Mouse (Mus musculus) lung, postnatal 0 days (tissue): ENCODE measurements around the gene Ube2r2. TPM values are rescaled to one million over a fixed set of nuclear protein-coding genes. Genes with fewer than 3 reads are reported as not detected.

Source experiments
- ATAC-seq: fragments of 200-750 bp; cut with Nextera tagmentation; 2 replicates; pipeline ENCODE4 v1.8.0; 2017; ENCODE audit warnings: moderate library complexity
- DNase-seq: peaks from one replicate; pipeline ENCODE4 v3.0.0-alpha.2; 2016; ENCODE audit warnings: low spot score
- H3K27ac ChIP-seq: fragments of 300-500 bp; sonication (generic); 2 replicates; pipeline ENCODE4 v1.5.1; 2014; ENCODE audit warnings: antibody characterized with exemption, mild to moderate bottlenecking, low read length, mixed read lengths
- H3K27me3 ChIP-seq: fragments of 300-500 bp; sonication (generic); replicated peaks from 2 replicates; pipeline ENCODE4 v1.6.1; 2014; ENCODE audit warnings: low read length, mixed read lengths; ENCODE audit not compliant: insufficient read depth
- H3K36me3 ChIP-seq: fragments of 300-500 bp; sonication (generic); 2 replicates; pipeline ENCODE4 v1.6.1; 2014; ENCODE audit warnings: low read length, mixed read lengths; ENCODE audit not compliant: insufficient read depth
- H3K4me1 ChIP-seq: fragments of 300-500 bp; sonication (generic); 2 replicates; pipeline ENCODE4 v1.6.1; 2014; ENCODE audit warnings: antibody characterized with exemption, low read depth, low read length, mixed read lengths; ENCODE audit not compliant: insufficient read depth
- H3K4me2 ChIP-seq: fragments of 300-500 bp; sonication (generic); replicated peaks from 2 replicates; pipeline ENCODE4 v1.6.1; 2014; ENCODE audit warnings: low read depth, mild to moderate bottlenecking, low read length, moderate library complexity, mixed read lengths
- H3K4me3 ChIP-seq: fragments of 300-500 bp; sonication (generic); 2 replicates; pipeline ENCODE4 v1.5.1; 2014; ENCODE audit warnings: low read depth, low read length
- H3K9ac ChIP-seq: fragments of 300-500 bp; sonication (generic); replicated peaks from 2 replicates; pipeline ENCODE4 v1.6.1; 2014; ENCODE audit warnings: low read depth, mild to moderate bottlenecking
- H3K9me3 ChIP-seq: fragments of 300-500 bp; sonication (generic); 2 replicates; pipeline ENCODE4 v1.6.1; 2016; ENCODE audit warnings: low read length, mixed read lengths
- CTCF ChIP-seq: IDR thresholded peaks from 2 replicates; pipeline ENCODE4 v1.5.1; 2016; ENCODE audit warnings: antibody characterized with exemption, mild to moderate bottlenecking
- EP300 ChIP-seq: IDR thresholded peaks from 2 replicates; pipeline ENCODE4 v1.6.1; 2016; ENCODE audit warnings: antibody characterized with exemption, mild to moderate bottlenecking, control low read depth
- WGBS: fragments of 180-500 bp; shearing (Covaris S2); extraction: QIAGEN DNeasy Blood & Tissue Kit; methylation state at CpG from one replicate; pipeline ENCODE4 v1.1.7; 2014; 5-methylcytosine and 5-hydroxymethylcytosine counted together
- polyA plus RNA-seq: library from polyadenylated mRNA; unstranded; fragments of >200 nt; fragmentation: Nextera tagmentation; extraction: Ambion mirVana; gene quantifications from 2 replicates; pipeline ENCODE4 v1.2.1, GENCODE M21; 2015

The Ube2r2 gene
- polyA plus RNA-seq, 1 experiment from 2014 or later = 77.9 TPM

- Histone ChIP-seq H3K36me3 (peaks cover 73% of the 10 kb centered on the region), H3K4me2 (no peak overlapping the region), H3K9ac (no peak overlapping the region), H3K9me3 (no peaks in the 10 kb centered on the region), H3K4me3 (no peak overlapping the region), H3K27ac (no peak overlapping the region), H3K27me3 (no peaks in the 10 kb centered on the region), H3K4me1 (no peaks in the 10 kb centered on the region)
- 84% methylated on average over 8 of the region's 8 CpGs for WGBS
- DNase-seq (no peak), ATAC-seq (no peak)
- no peak for TF ChIP-seq CTCF
- TF ChIP-seq EP300 = no peak
Measured at GRCm38 (mm10) chr4:41202135-41202534, 66.6 kb downstream of the Ube2r2 start.

DNA sequence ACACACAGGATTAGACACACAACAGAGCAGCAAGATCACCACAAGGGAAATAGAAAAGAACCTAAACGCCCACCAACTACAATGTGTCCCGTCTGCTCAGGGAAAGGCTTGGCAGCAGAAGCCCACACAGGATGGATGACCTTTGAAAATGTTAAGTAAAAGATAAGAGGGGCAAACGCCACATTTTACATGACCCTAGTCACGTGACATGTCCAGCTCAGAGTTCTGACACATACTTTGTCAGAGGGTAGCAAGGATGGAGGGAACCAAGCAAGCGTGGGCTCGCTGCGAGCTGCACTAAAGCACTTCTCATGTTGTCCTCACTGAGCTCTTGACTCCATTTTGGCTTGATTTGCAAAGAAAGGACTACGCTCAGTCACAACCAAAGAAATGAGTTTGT lies 70.2 kb downstream of the Ube2r2 start:
- Histone ChIP-seq H3K36me3 (peaks cover 63% of the 10 kb centered on the region), H3K27ac (no peak overlapping the region), H3K4me1 (no peaks in the 10 kb centered on the region), H3K4me2 (no peak overlapping the region), H3K9me3 (no peaks in the 10 kb centered on the region), H3K4me3 (no peak overlapping the region), H3K27me3 (no peaks in the 10 kb centered on the region), H3K9ac (no peak overlapping the region)
- 70% methylated on average over 8 of the region's 8 CpGs for WGBS
- no peak for DNase-seq
- TF ChIP-seq EP300 (no peak), CTCF (no peak)
- ATAC-seq = no peak

DNA sequence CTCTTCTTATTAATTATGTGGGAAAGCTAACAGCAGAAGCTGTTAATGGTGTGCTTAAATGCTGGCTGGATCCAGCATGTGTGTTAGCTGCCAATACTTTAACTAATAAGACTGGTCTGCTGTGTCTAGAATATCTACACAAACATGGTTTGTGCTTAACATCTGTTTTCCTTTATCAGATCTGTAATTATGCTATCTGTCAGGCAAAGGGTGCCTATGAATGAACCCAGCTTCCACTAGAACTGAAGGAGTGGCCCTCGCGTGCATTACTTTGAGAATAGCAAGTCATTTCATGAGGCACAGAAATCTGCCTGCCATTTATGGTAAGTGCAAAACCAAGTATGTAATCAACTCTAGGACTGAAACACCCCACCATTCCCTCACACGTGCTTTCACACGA lies 72.5 kb downstream of the Ube2r2 start:
- TF ChIP-seq CTCF = no peak
- TF ChIP-seq EP300 = no peak
- no peak overlapping the region for H3K4me2 ChIP-seq
- no peaks in the 10 kb centered on the region for H3K9me3 ChIP-seq
- no peak overlapping the region for H3K27ac ChIP-seq
- no peaks in the 10 kb centered on the region for H3K4me1 ChIP-seq
- WGBS = 58% methylated on average over 4 of the region's 4 CpGs
- ATAC-seq (peak; percentile 82), DNase-seq (peak; percentile 69)
- H3K4me3 ChIP-seq = no peak overlapping the region
- H3K27me3 ChIP-seq = no peaks in the 10 kb centered on the region
- H3K9ac ChIP-seq = no peak overlapping the region
- peaks cover 54% of the 10 kb centered on the region for H3K36me3 ChIP-seq

GRCm38 (mm10) chr4:41225412-41225811 lies 89.9 kb downstream of the Ube2r2 start:
- no peak overlapping the region for H3K9ac ChIP-seq
- no peak overlapping the region for H3K27ac ChIP-seq
- H3K4me3 ChIP-seq = no peak overlapping the region
- no peaks in the 10 kb centered on the region for H3K4me1 ChIP-seq
- TF ChIP-seq EP300 (no peak), CTCF (peak; percentile 47)
- peak; percentile 46 for DNase-seq
- 76% methylated on average over 1 of the region's 1 CpGs for WGBS
- H3K36me3 ChIP-seq = peaks cover 22% of the 10 kb centered on the region; the same call in 1 of the 2 replicates
- no peak for ATAC-seq
- H3K9me3 ChIP-seq = no peaks in the 10 kb centered on the region
- H3K4me2 ChIP-seq = no peak overlapping the region
- H3K27me3 ChIP-seq = no peaks in the 10 kb centered on the region

- no peaks in the 10 kb centered on the region for H3K4me1 ChIP-seq
- TF ChIP-seq CTCF (peak; percentile 69), EP300 (no peak)
- no peak overlapping the region for H3K4me2 ChIP-seq
- H3K9ac ChIP-seq = no peak overlapping the region
- H3K36me3 ChIP-seq = peaks cover 23% of the 10 kb centered on the region; the same call in 1 of the 2 replicates
- H3K9me3 ChIP-seq = no peaks in the 10 kb centered on the region
- H3K4me3 ChIP-seq = no peak overlapping the region
- peak; percentile 50 for DNase-seq
- WGBS = 71% methylated on average over 3 of the region's 3 CpGs
- no peak overlapping the region for H3K27ac ChIP-seq
- ATAC-seq = no peak
- H3K27me3 ChIP-seq = no peaks in the 10 kb centered on the region
Measured at GRCm38 (mm10) chr4:41226351-41226750, 90.8 kb downstream of the Ube2r2 start.

DNA sequence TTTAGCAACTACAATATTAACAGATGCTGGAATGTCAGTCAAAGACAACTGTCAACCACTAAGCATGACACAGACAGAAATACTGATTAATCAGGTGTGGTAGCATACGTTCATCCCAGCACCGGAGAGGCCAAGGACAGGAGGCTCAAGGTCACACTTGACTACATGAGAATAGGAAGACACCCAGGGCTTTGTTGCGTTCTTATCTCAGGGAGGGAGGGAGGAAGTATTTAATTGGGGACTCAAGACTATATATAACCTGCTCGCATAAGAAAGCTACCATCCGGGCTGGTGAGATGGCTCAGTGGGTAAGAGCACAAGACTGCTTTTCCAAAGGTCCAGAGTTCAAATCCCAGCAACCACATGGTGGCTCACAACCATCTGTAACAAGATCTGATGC lies 100.1 kb downstream of the Ube2r2 start:
- no peak overlapping the region for H3K9ac ChIP-seq
- 74% methylated on average over 5 of the region's 5 CpGs for WGBS
- H3K27me3 ChIP-seq = no peaks in the 10 kb centered on the region
- no peaks in the 10 kb centered on the region for H3K9me3 ChIP-seq
- H3K36me3 ChIP-seq = peaks cover 30% of the 10 kb centered on the region
- no peak for ATAC-seq
- H3K27ac ChIP-seq = no peak overlapping the region
- H3K4me2 ChIP-seq = no peak overlapping the region
- no peak for TF ChIP-seq EP300
- no peak for TF ChIP-seq CTCF
- no peak overlapping the region for H3K4me3 ChIP-seq
- H3K4me1 ChIP-seq = no peaks in the 10 kb centered on the region
- DNase-seq = no peak

DNA sequence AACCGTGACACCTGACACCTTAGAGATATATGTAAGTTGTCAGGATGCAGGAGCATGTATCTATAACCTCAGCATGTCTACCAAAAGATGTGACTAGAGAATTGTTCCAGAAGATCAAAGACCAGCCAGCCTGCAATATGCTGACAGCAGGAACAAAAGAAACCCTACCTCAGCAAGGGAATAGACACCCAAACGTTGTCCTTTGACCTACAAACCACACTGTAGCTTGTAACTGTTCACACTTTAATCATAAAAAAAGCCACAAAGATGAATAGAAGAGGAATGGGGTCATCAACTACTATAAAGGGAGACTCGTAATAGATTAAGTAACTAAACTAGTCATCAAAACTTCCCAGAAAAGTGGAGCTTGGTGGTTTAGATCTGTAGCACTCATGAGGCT lies 105.4 kb downstream of the Ube2r2 start:
- Histone ChIP-seq H3K9ac (no peak overlapping the region), H3K9me3 (no peaks in the 10 kb centered on the region), H3K27me3 (no peaks in the 10 kb centered on the region), H3K4me3 (no peak overlapping the region), H3K4me2 (no peak overlapping the region), H3K27ac (no peak overlapping the region), H3K4me1 (no peaks in the 10 kb centered on the region), H3K36me3 (no peaks in the 10 kb centered on the region)
- 81% methylated on average over 3 of the region's 3 CpGs for WGBS
- no peak for ATAC-seq
- TF ChIP-seq EP300 = no peak
- TF ChIP-seq CTCF = no peak
- DNase-seq = no peak

Other genes starting within 250 kb of the Ube2r2 start
- 3.5 and 4.6 TPM in 2 replicates for gene Spink4, start 215.7 kb upstream of the Ube2r2 start, polyA plus RNA-seq
- gene Bag1, start 187.4 kb upstream of the Ube2r2 start, polyA plus RNA-seq = 231 and 234 TPM in 2 replicates
- gene Chmp5, start 187.3 kb upstream of the Ube2r2 start, polyA plus RNA-seq = 150 and 159 TPM in 2 replicates
- 31.7 and 34.5 TPM in 2 replicates for gene Nfx1, start 164.8 kb upstream of the Ube2r2 start, polyA plus RNA-seq
- gene Aqp7, start 87.6 kb upstream of the Ube2r2 start, polyA plus RNA-seq = 0.10 and 0.24 TPM in 2 replicates
- gene Aqp3, start 37.6 kb upstream of the Ube2r2 start, polyA plus RNA-seq = 8.7 and 15.3 TPM in 2 replicates
- gene Nol6, start 11.3 kb upstream of the Ube2r2 start, polyA plus RNA-seq = 5.3 and 6.9 TPM in 2 replicates
- 18.2 and 21.4 TPM in 2 replicates for gene Ubap2, start 139.4 kb downstream of the Ube2r2 start, polyA plus RNA-seq
- 41.3 and 48.1 TPM in 2 replicates for gene Dcaf12, start 179.1 kb downstream of the Ube2r2 start, polyA plus RNA-seq
- gene Ubap1, start 213.3 kb downstream of the Ube2r2 start, polyA plus RNA-seq = 41.9 and 44.1 TPM in 2 replicates